ENCODE assay signal across 9 mouse cellular contexts in genomic region chr19:4720671-4721244, GRCm38 (mm10). TPM values are rescaled to one million over a fixed set of nuclear protein-coding genes. Genes with fewer than 3 reads are reported as not detected.
DNase-seq lines count a peak whose midpoint lies in the region; ATAC-seq lines count a peak whose summit lies in the region.
"Had no signal": no experiment of that assay in that cellular context is flagged by ENCODE, and none has a peak within 500 bp of the region (broad histone marks: within the 10 kb centered on the region; RNA-seq: fewer than 3 reads in every experiment).

No protein-coding gene starts in this region.

- H3K9me3 ChIP-seq in heart, embryonic 10.5 days = no peaks in the 10 kb centered on the region
- H3K9me3 ChIP-seq in embryonic facial prominence, embryonic 10.5 days = no peaks in the 10 kb centered on the region
- no peaks in the 10 kb centered on the region for H3K9me3 ChIP-seq in limb, embryonic 11.5 days (ENCODE audit: control insufficient read depth, low read length)
- H3K9me3 ChIP-seq in stomach, embryonic 15.5 days = no peaks in the 10 kb centered on the region

- peak overlapping the region; percentile 52 for H3K27ac ChIP-seq in heart, embryonic 10.5 days
- H3K27ac ChIP-seq in embryonic facial prominence, embryonic 10.5 days (replicated peaks) = peak overlapping the region; percentile 65
- H3K27ac ChIP-seq in limb, embryonic 11.5 days (replicated peaks; ENCODE audit: low read depth, low read length) = no peak overlapping the region
- peak overlapping the region; percentile 75 for H3K27ac ChIP-seq in stomach, embryonic 15.5 days

- intact Hi-C loops in heart, postnatal 14 days (cut with DNase I) = no loop called here
- intact Hi-C loops in gastrocnemius, postnatal 14 days (cut with DNase I; ENCODE audit: low total_unique reads) = no loop called here
- intact Hi-C loops in left cerebral cortex, postnatal 25 days (cut with DNase I) = no loop called here

- no peak for DNase-seq in heart, embryonic 10.5 days (ENCODE audit: low spot score)
- no peak for DNase-seq in heart, postnatal 14 days
- peak; percentile 67 for DNase-seq in embryonic facial prominence, embryonic 10.5 days (ENCODE audit: low spot score)
- peak; percentile 61 for DNase-seq in limb, embryonic 11.5 days (ENCODE audit: low spot score)
- DNase-seq in Muller cell, postnatal 12 days (ENCODE audit: inconsistent ontology term) = no peak
- DNase-seq in gastrocnemius, postnatal 14 days = no peak
- DNase-seq in left cerebral cortex, postnatal 25 days (ENCODE audit: low spot score in 2 of 2) = no peak

- peak overlapping the region; percentile 22 for H3K4me3 ChIP-seq in heart, embryonic 10.5 days
- peak overlapping the region; percentile 44 for H3K4me3 ChIP-seq in embryonic facial prominence, embryonic 10.5 days
- H3K4me3 ChIP-seq in limb, embryonic 11.5 days (ENCODE audit: low read depth, low read length) = 0 out of 2 replicates have a peak overlapping the region, but pooled peaks have one; percentile 3
- peak overlapping the region; percentile 35 for H3K4me3 ChIP-seq in stomach, embryonic 15.5 days (replicated peaks)

- 11% methylated on average over 11 of the region's 11 CpGs for WGBS in heart, embryonic 10.5 days
- WGBS in embryonic facial prominence, embryonic 10.5 days = 13% methylated on average over 11 of the region's 11 CpGs
- 12% methylated on average over 11 of the region's 11 CpGs for WGBS in limb, embryonic 11.5 days
- WGBS in stomach, embryonic 15.5 days = 28% methylated on average over 11 of the region's 11 CpGs

- peaks cover 24% of the 10 kb centered on the region for H3K4me1 ChIP-seq in heart, embryonic 10.5 days
- peaks cover 44% of the 10 kb centered on the region for H3K4me1 ChIP-seq in embryonic facial prominence, embryonic 10.5 days
- H3K4me1 ChIP-seq in limb, embryonic 11.5 days (ENCODE audit: control insufficient read depth, insufficient read depth, low read length) = peaks cover 4% of the 10 kb centered on the region
- H3K4me1 ChIP-seq in stomach, embryonic 15.5 days = no peaks in the 10 kb centered on the region

- no peaks in the 10 kb centered on the region for H3K36me3 ChIP-seq in heart, embryonic 10.5 days
- peaks cover 11% of the 10 kb centered on the region for H3K36me3 ChIP-seq in embryonic facial prominence, embryonic 10.5 days (replicated peaks)
- no peaks in the 10 kb centered on the region for H3K36me3 ChIP-seq in limb, embryonic 11.5 days (ENCODE audit: control insufficient read depth, insufficient read depth, low read length)
- H3K36me3 ChIP-seq in stomach, embryonic 15.5 days = no peaks in the 10 kb centered on the region

- H3K27me3 ChIP-seq in heart, embryonic 10.5 days (ENCODE audit: insufficient read depth, poor library complexity, severe bottlenecking) = peaks cover 69% of the 10 kb centered on the region
- peaks cover 47% of the 10 kb centered on the region for H3K27me3 ChIP-seq in embryonic facial prominence, embryonic 10.5 days (replicated peaks; ENCODE audit: low read depth, poor library complexity, severe bottlenecking)
- no peaks in the 10 kb centered on the region for H3K27me3 ChIP-seq in limb, embryonic 11.5 days (ENCODE audit: control insufficient read depth, insufficient read depth, low read length)
- H3K27me3 ChIP-seq in stomach, embryonic 15.5 days (replicated peaks) = no peaks in the 10 kb centered on the region
- H3K27me3 ChIP-seq: Patski had no signal

- H3K9ac ChIP-seq in limb, embryonic 11.5 days (ENCODE audit: low read length) = no peak overlapping the region
- H3K9ac ChIP-seq in stomach, embryonic 15.5 days = no peak overlapping the region

- H3K4me2 ChIP-seq in limb, embryonic 11.5 days (ENCODE audit: low read depth, severe bottlenecking) = peak overlapping the region; percentile 27
- H3K4me2 ChIP-seq in stomach, embryonic 15.5 days = peak overlapping the region; percentile 46

- ATAC-seq in limb, embryonic 11.5 days (ENCODE audit: insufficient number of reproducible peaks, low FRiP score, low TSS enrichment, low read depth) = no peak
- peak; percentile 63; the same call in 1 of the 2 replicates for ATAC-seq in stomach, embryonic 15.5 days (ENCODE audit: insufficient read depth, low FRiP score, low read depth)
- ATAC-seq: Patski had no signal

RNA-seq across cellular contexts. Expression of gene Sptbn2, which starts 9.8 kb away (rescaled TPM):
- 0.57 and 1.6 TPM in 2 replicates for polyA plus RNA-seq in heart, embryonic 10.5 days (2016; fragmentation: Nextera tagmentation; extraction: Ambion mirVana)
- under 1 TPM; 0.15 to 0.22 TPM for total RNA-seq in heart, postnatal 14 days (2021)
- 7.7 and 8.9 TPM in 2 replicates for polyA plus RNA-seq in embryonic facial prominence, embryonic 10.5 days (2016; fragmentation: Nextera tagmentation; extraction: Ambion mirVana)
- polyA plus RNA-seq in limb, embryonic 11.5 days (2014; fragmentation: Nextera tagmentation; extraction: Ambion mirVana) = 2.1 and 2.5 TPM in 2 replicates
- polyA plus RNA-seq in stomach, embryonic 15.5 days (2015; fragmentation: Nextera tagmentation; extraction: Ambion mirVana) = 2.8 and 2.9 TPM in 2 replicates
- total RNA-seq in gastrocnemius, postnatal 14 days (2021) = under 1 TPM; 0.23 to 0.40 TPM
- 100 to 1,000 TPM; 659 to 669 TPM for total RNA-seq in left cerebral cortex, postnatal 25 days (2021)

RNA-seq across cellular contexts. Expression of gene Gm960, which starts 22.3 kb away (rescaled TPM):
- polyA plus RNA-seq in heart, embryonic 10.5 days (2016; fragmentation: Nextera tagmentation; extraction: Ambion mirVana) = 2.1 and 2.2 TPM in 2 replicates
- total RNA-seq in heart, postnatal 14 days (2021) = not detected
- 2.0 and 2.6 TPM in 2 replicates for polyA plus RNA-seq in embryonic facial prominence, embryonic 10.5 days (2016; fragmentation: Nextera tagmentation; extraction: Ambion mirVana)
- 2.9 and 5.0 TPM in 2 replicates for polyA plus RNA-seq in limb, embryonic 11.5 days (2014; fragmentation: Nextera tagmentation; extraction: Ambion mirVana)
- polyA plus RNA-seq in stomach, embryonic 15.5 days (2015; fragmentation: Nextera tagmentation; extraction: Ambion mirVana) = 2.3 and 3.6 TPM in 2 replicates
- under 1 TPM; 0.12 to 0.71 TPM for total RNA-seq in gastrocnemius, postnatal 14 days (2021)
- total RNA-seq in left cerebral cortex, postnatal 25 days (2021) = 1 to 10 TPM; 1.1 to 1.3 TPM

RNA-seq across cellular contexts. Expression of gene Rbm4b, which starts 35.5 kb away (rescaled TPM):
- 44.8 and 59.1 TPM in 2 replicates for polyA plus RNA-seq in heart, embryonic 10.5 days (2016; fragmentation: Nextera tagmentation; extraction: Ambion mirVana)
- total RNA-seq in heart, postnatal 14 days (2021) = 1 to 10 TPM; 5.8 to 6.3 TPM
- polyA plus RNA-seq in embryonic facial prominence, embryonic 10.5 days (2016; fragmentation: Nextera tagmentation; extraction: Ambion mirVana) = 102 and 114 TPM in 2 replicates
- polyA plus RNA-seq in limb, embryonic 11.5 days (2014; fragmentation: Nextera tagmentation; extraction: Ambion mirVana) = 107 TPM in 2 replicates
- 57.7 and 59.7 TPM in 2 replicates for polyA plus RNA-seq in stomach, embryonic 15.5 days (2015; fragmentation: Nextera tagmentation; extraction: Ambion mirVana)
- 1 to 10 TPM; 2.5 to 3.4 TPM for total RNA-seq in gastrocnemius, postnatal 14 days (2021)
- 10 to 100 TPM; 16.5 to 18.9 TPM for total RNA-seq in left cerebral cortex, postnatal 25 days (2021)

Comparison
In these comparisons a context has a peak if more than half of its experiments do, and no peak if none do; other contexts are left out.
1. DNase-seq: peak in embryonic facial prominence, embryonic 10.5 days (single experiment) and limb, embryonic 11.5 days (single experiment); none in heart, embryonic 10.5 days (single experiment), heart, postnatal 14 days (0 of 2), Muller cell, postnatal 12 days (single experiment), gastrocnemius, postnatal 14 days (single experiment) and left cerebral cortex, postnatal 25 days (0 of 2).
2. Peak in every context shown above with its lines, with median percentiles within 50 percentile points of each other: H3K4me3 ChIP-seq.